Mouse (Mus musculus) embryonic facial prominence, embryonic 12.5 days (tissue): ENCODE results near the gene Ksr2. TPM values are rescaled to one million over a fixed set of nuclear protein-coding genes. Genes with fewer than 3 reads are reported as not detected.

Experiments used
- ATAC-seq: fragments of 200-750 bp; cut with Nextera tagmentation; 2 replicates; pipeline ENCODE4 v1.8.0; 2017; ENCODE audit not compliant: insufficient number of reproducible peaks, insufficient read depth, low FRiP score, low TSS enrichment
- H3K27ac ChIP-seq: fragments of 300-500 bp; sonication (generic); 2 replicates; pipeline ENCODE4 v1.5.1; 2016; ENCODE audit warnings: mild to moderate bottlenecking
- H3K27me3 ChIP-seq: fragments of 300-500 bp; sonication (generic); 2 replicates; pipeline ENCODE4 v1.6.1; 2016; ENCODE audit warnings: mild to moderate bottlenecking, moderate library complexity
- H3K36me3 ChIP-seq: fragments of 300-500 bp; sonication (generic); 2 replicates; pipeline ENCODE4 v1.6.1; 2016; ENCODE audit warnings: mild to moderate bottlenecking
- H3K4me1 ChIP-seq: fragments of 300-500 bp; sonication (generic); 2 replicates; pipeline ENCODE4 v1.6.1; 2016
- H3K4me2 ChIP-seq: fragments of 300-500 bp; sonication (generic); replicated peaks from 2 replicates; pipeline ENCODE4 v1.6.1; 2016; ENCODE audit warnings: mild to moderate bottlenecking, moderate library complexity
- H3K4me3 ChIP-seq: fragments of 300-500 bp; sonication (generic); 2 replicates; pipeline ENCODE4 v1.5.1; 2016; ENCODE audit warnings: mild to moderate bottlenecking
- H3K9ac ChIP-seq: fragments of 300-500 bp; sonication (generic); 2 replicates; pipeline ENCODE4 v1.6.1; 2016; ENCODE audit warnings: mild to moderate bottlenecking, moderate library complexity
- H3K9me3 ChIP-seq: fragments of 300-500 bp; sonication (generic); 2 replicates; pipeline ENCODE4 v1.6.1; 2016; ENCODE audit warnings: mild to moderate bottlenecking, moderate library complexity
- whole genome bisulfite sequencing: fragments of 180-500 bp; shearing (Covaris S2); methylation state at CpG from one replicate; pipeline ENCODE4 v1.1.7; 2016; 5-methylcytosine and 5-hydroxymethylcytosine counted together
- polyA plus RNA-seq: library from polyadenylated mRNA; unstranded; fragments of >200 nt; fragmentation: Nextera tagmentation; extraction: Ambion mirVana; gene quantifications from 2 replicates; pipeline ENCODE4 v1.2.1, GENCODE M21; 2016

Gene Ksr2
- polyA plus RNA-seq, 1 experiment from 2014 or later = 0.68 TPM

GRCm38 (mm10) chr5:117629570-117629969 is 215.8 kb downstream of the Ksr2 start:
- Histone ChIP-seq H3K4me3 (no peak overlapping the region), H3K36me3 (no peaks in the 10 kb centered on the region), H3K27me3 (no peaks in the 10 kb centered on the region), H3K27ac (no peak overlapping the region), H3K4me2 (no peak overlapping the region), H3K4me1 (no peaks in the 10 kb centered on the region; the same call in 1 of the 2 replicates), H3K9ac (no peak overlapping the region), H3K9me3 (no peaks in the 10 kb centered on the region)
- WGBS = 88% methylated on average over 14 of the region's 14 CpGs
- no peak for ATAC-seq

GRCm38 (mm10) chr5:117635211-117635610 is 221.4 kb downstream of the Ksr2 start:
- no peaks in the 10 kb centered on the region for H3K27me3 ChIP-seq
- no peak overlapping the region for H3K4me3 ChIP-seq
- no peak overlapping the region for H3K27ac ChIP-seq
- H3K9me3 ChIP-seq = no peaks in the 10 kb centered on the region
- WGBS = 72% methylated on average over 2 of the region's 2 CpGs
- H3K36me3 ChIP-seq = no peaks in the 10 kb centered on the region
- ATAC-seq = no peak
- no peak overlapping the region for H3K4me2 ChIP-seq
- no peaks in the 10 kb centered on the region for H3K4me1 ChIP-seq
- no peak overlapping the region for H3K9ac ChIP-seq

GRCm38 (mm10) chr5:117635838-117636237 is 222.0 kb downstream of the Ksr2 start:
- Histone ChIP-seq H3K4me2 (no peak overlapping the region), H3K27ac (no peak overlapping the region), H3K9me3 (no peaks in the 10 kb centered on the region), H3K4me1 (no peaks in the 10 kb centered on the region), H3K4me3 (no peak overlapping the region), H3K9ac (no peak overlapping the region), H3K27me3 (no peaks in the 10 kb centered on the region), H3K36me3 (no peaks in the 10 kb centered on the region)
- WGBS = 63% methylated on average over 5 of the region's 5 CpGs
- ATAC-seq = no peak

- WGBS = 83% methylated on average over 6 of the region's 6 CpGs
These were observed 227.8 kb downstream of the Ksr2 start for GRCm38 (mm10) chr5:117641585-117641984.

GRCm38 (mm10) chr5:117651238-117651886 is 237.6 kb downstream of the Ksr2 start:
- H3K36me3 ChIP-seq = no peaks in the 10 kb centered on the region
- no peaks in the 10 kb centered on the region for H3K27me3 ChIP-seq
- no peak overlapping the region for H3K27ac ChIP-seq
- no peaks in the 10 kb centered on the region for H3K9me3 ChIP-seq
- H3K4me3 ChIP-seq = no peak overlapping the region
- WGBS = 83% methylated on average over 14 of the region's 14 CpGs
- H3K4me2 ChIP-seq = no peak overlapping the region
- no peak overlapping the region for H3K9ac ChIP-seq
- H3K4me1 ChIP-seq = no peaks in the 10 kb centered on the region
- no peak for ATAC-seq

More at GRCm38 (mm10) chr5:117641585-117641984, 227.8 kb downstream of the Ksr2 start:
- H3K27me3 ChIP-seq = no peaks in the 10 kb centered on the region
- H3K4me3 ChIP-seq = no peak overlapping the region
- ATAC-seq = no peak
- no peak overlapping the region for H3K4me2 ChIP-seq
- H3K4me1 ChIP-seq = no peaks in the 10 kb centered on the region
- no peak overlapping the region for H3K27ac ChIP-seq
- no peak overlapping the region for H3K9ac ChIP-seq
- H3K9me3 ChIP-seq = no peaks in the 10 kb centered on the region
- no peaks in the 10 kb centered on the region for H3K36me3 ChIP-seq

- Histone ChIP-seq H3K9ac (no peak overlapping the region), H3K4me1 (no peaks in the 10 kb centered on the region), H3K4me3 (no peak overlapping the region), H3K9me3 (no peaks in the 10 kb centered on the region), H3K36me3 (no peaks in the 10 kb centered on the region), H3K4me2 (no peak overlapping the region), H3K27me3 (no peaks in the 10 kb centered on the region), H3K27ac (no peak overlapping the region)
- ATAC-seq = no peak
- 25% methylated on average over 6 of the region's 6 CpGs for WGBS
These were observed 244.8 kb downstream of the Ksr2 start for GRCm38 (mm10) chr5:117658641-117659040.

- Histone ChIP-seq H3K4me3 (no peak overlapping the region), H3K9ac (no peak overlapping the region), H3K27ac (no peak overlapping the region), H3K27me3 (no peaks in the 10 kb centered on the region), H3K9me3 (no peaks in the 10 kb centered on the region), H3K4me1 (no peaks in the 10 kb centered on the region), H3K4me2 (no peak overlapping the region), H3K36me3 (no peaks in the 10 kb centered on the region)
- WGBS = 73% methylated on average over 13 of the region's 13 CpGs
- no peak for ATAC-seq
These were observed 245.8 kb downstream of the Ksr2 start for GRCm38 (mm10) chr5:117659596-117659995.

GRCm38 (mm10) chr5:117665181-117665580 is 251.4 kb downstream of the Ksr2 start:
- no peak for ATAC-seq
- no peaks in the 10 kb centered on the region for H3K9me3 ChIP-seq
- 8% methylated on average over 9 of the region's 9 CpGs for WGBS
- peaks cover 10% of the 10 kb centered on the region for H3K4me1 ChIP-seq
- no peak overlapping the region for H3K9ac ChIP-seq
- H3K36me3 ChIP-seq = no peaks in the 10 kb centered on the region
- H3K4me2 ChIP-seq = peak overlapping the region; percentile 22
- no peaks in the 10 kb centered on the region for H3K27me3 ChIP-seq
- no peak overlapping the region for H3K27ac ChIP-seq
- H3K4me3 ChIP-seq = no peak overlapping the region

- Histone ChIP-seq H3K27ac (no peak overlapping the region), H3K9ac (no peak overlapping the region), H3K4me3 (no peak overlapping the region), H3K4me2 (no peak overlapping the region), H3K4me1 (peaks cover 10% of the 10 kb centered on the region), H3K9me3 (no peaks in the 10 kb centered on the region), H3K36me3 (no peaks in the 10 kb centered on the region), H3K27me3 (no peaks in the 10 kb centered on the region)
- 70% methylated on average over 3 of the region's 4 CpGs for WGBS
- ATAC-seq = no peak
These were observed 253.5 kb downstream of the Ksr2 start for GRCm38 (mm10) chr5:117667314-117667713.

GRCm38 (mm10) chr5:117669265-117669664 is 255.5 kb downstream of the Ksr2 start:
- ATAC-seq = no peak

GRCm38 (mm10) chr5:117669843-117670242 is 256.0 kb downstream of the Ksr2 start:
- H3K27ac ChIP-seq = no peak overlapping the region
- H3K4me1 ChIP-seq = peaks cover 10% of the 10 kb centered on the region
- 68% methylated on average over 7 of the region's 7 CpGs for WGBS
- no peaks in the 10 kb centered on the region for H3K36me3 ChIP-seq
- H3K27me3 ChIP-seq = no peaks in the 10 kb centered on the region
- H3K9ac ChIP-seq = no peak overlapping the region
- H3K9me3 ChIP-seq = no peaks in the 10 kb centered on the region
- H3K4me3 ChIP-seq = no peak overlapping the region
- H3K4me2 ChIP-seq = no peak overlapping the region
- no peak for ATAC-seq

More at GRCm38 (mm10) chr5:117669265-117669664, 255.5 kb downstream of the Ksr2 start:
- H3K9me3 ChIP-seq = no peaks in the 10 kb centered on the region
- H3K27ac ChIP-seq = no peak overlapping the region
- no peak overlapping the region for H3K9ac ChIP-seq
- H3K4me1 ChIP-seq = peaks cover 10% of the 10 kb centered on the region
- H3K4me2 ChIP-seq = no peak overlapping the region
- 54% methylated on average over 4 of the region's 4 CpGs for WGBS
- no peaks in the 10 kb centered on the region for H3K27me3 ChIP-seq
- no peak overlapping the region for H3K4me3 ChIP-seq
- no peaks in the 10 kb centered on the region for H3K36me3 ChIP-seq

GRCm38 (mm10) chr5:117671362-117671761 is 257.6 kb downstream of the Ksr2 start:
- no peaks in the 10 kb centered on the region for H3K9me3 ChIP-seq
- H3K9ac ChIP-seq = no peak overlapping the region
- H3K36me3 ChIP-seq = no peaks in the 10 kb centered on the region
- no peak for ATAC-seq
- H3K27ac ChIP-seq = no peak overlapping the region
- no peak overlapping the region for H3K4me3 ChIP-seq
- 52% methylated on average over 6 of the region's 6 CpGs for WGBS
- H3K4me2 ChIP-seq = no peak overlapping the region
- no peaks in the 10 kb centered on the region for H3K27me3 ChIP-seq
- no peaks in the 10 kb centered on the region for H3K4me1 ChIP-seq
